Comparison of ENCODE assay signal across 8 mouse cellular contexts in the genomic region with DNA sequence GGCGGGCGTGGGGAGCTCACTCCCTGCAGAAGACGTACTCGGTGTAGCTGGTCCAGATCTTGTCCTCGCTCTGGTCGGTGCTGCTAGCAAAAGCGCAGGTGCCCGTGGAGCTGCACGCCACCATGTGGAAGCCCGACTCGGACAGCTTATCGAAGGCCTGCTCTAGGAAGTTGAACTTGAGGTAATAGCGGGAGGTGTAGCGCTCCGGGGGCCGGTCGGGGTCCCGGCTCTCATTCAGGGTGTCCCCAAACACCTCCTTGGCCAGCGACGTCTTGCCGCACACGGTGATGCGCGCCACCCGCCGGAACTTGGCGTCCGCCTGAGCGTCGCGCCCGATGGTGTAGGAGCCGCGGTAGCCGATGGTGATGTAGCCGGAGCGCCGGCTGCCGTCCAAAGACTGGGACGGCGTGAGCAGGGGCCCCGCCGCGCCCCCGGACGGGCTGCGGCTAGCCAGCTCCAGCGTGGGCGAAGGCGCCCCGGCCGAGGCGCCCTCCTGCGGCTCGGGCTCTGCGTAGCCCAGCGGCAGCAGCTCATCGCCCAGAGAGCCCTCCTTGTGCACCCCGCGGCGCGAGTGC. TPM values are rescaled to one million over a fixed set of nuclear protein-coding genes. Genes with fewer than 3 reads are reported as not detected.
A peak's percentile ranks its signal among the peaks of the same experiment; 100 is the strongest.
DNase-seq lines count a peak whose midpoint lies in the region; ATAC-seq and TF ChIP-seq lines count a peak whose summit lies in the region.

No protein-coding gene starts in this region.

- under 1% methylated on average over 61 of the region's 62 CpGs for WGBS in forebrain, embryonic 10.5 days
- under 1% methylated on average over 62 of the region's 62 CpGs for WGBS in heart, embryonic 15.5 days
- whole genome bisulfite sequencing in liver, embryonic 14.5 days (ENCODE audit: insufficient replicate concordance), result under 1% methylated on average over 62 of the region's 62 CpGs
- under 1% methylated on average over 62 of the region's 62 CpGs for WGBS in stomach, embryonic 16.5 days

- no peaks in the 10 kb centered on the region for H3K36me3 ChIP-seq in forebrain, embryonic 10.5 days (replicated peaks)
- no peaks in the 10 kb centered on the region for H3K36me3 ChIP-seq in heart, embryonic 15.5 days
- H3K36me3 ChIP-seq in liver, embryonic 14.5 days (replicated peaks; ENCODE audit: control insufficient read depth, insufficient read depth, low read depth), result no peaks in the 10 kb centered on the region
- no peaks in the 10 kb centered on the region for H3K36me3 ChIP-seq in stomach, embryonic 16.5 days (ENCODE audit: control insufficient read depth, insufficient read depth, low read length)

- peak overlapping the region; percentile 93 for H3K4me3 ChIP-seq in bone marrow macrophage, adult 2 months (ENCODE audit: insufficient read depth, low read length)
- H3K4me3 ChIP-seq in forebrain, embryonic 10.5 days, result peak overlapping the region; percentile 71
- H3K4me3 ChIP-seq in heart, embryonic 15.5 days, result peak overlapping the region; percentile 78
- peak overlapping the region; percentile 49 to 59 for H3K4me3 ChIP-seq in liver, embryonic 14.5 days (ENCODE audit: insufficient read depth in 1 of 2, low read depth in 2 of 2, low read length in 2 of 2)
- H3K4me3 ChIP-seq in stomach, embryonic 16.5 days (replicated peaks; ENCODE audit: low read length), result peak overlapping the region; percentile 77

- H3K9me3 ChIP-seq in forebrain, embryonic 10.5 days, result no peaks in the 10 kb centered on the region
- no peaks in the 10 kb centered on the region for H3K9me3 ChIP-seq in heart, embryonic 15.5 days (replicated peaks)
- H3K9me3 ChIP-seq in liver, embryonic 14.5 days (ENCODE audit: control insufficient read depth, low read length), result no peaks in the 10 kb centered on the region
- no peaks in the 10 kb centered on the region for H3K9me3 ChIP-seq in stomach, embryonic 16.5 days (replicated peaks; ENCODE audit: control insufficient read depth, low read length)

- TF ChIP-seq CTCF in bone marrow macrophage, adult 2 months (IDR thresholded peaks at IDR 0.05; ENCODE audit: low read depth, low read length), result no peak
- TF ChIP-seq CTCF in liver, embryonic 14.5 days (IDR thresholded peaks at IDR 0.05; ENCODE audit: low read depth), result peak; percentile 30

- ATAC-seq in heart, embryonic 15.5 days (replicated peaks; ENCODE audit: insufficient number of reproducible peaks, insufficient read depth, low FRiP score, low read depth), result peak; percentile 45
- ATAC-seq in liver, embryonic 14.5 days (ENCODE audit: insufficient read depth), result peak; percentile 2; the same call in 1 of the 2 replicates
- ATAC-seq in stomach, embryonic 16.5 days (ENCODE audit: insufficient read depth, low FRiP score), result peak; percentile 4; the same call in 1 of the 2 replicates

- H3K4me2 ChIP-seq in heart, embryonic 15.5 days, result peak overlapping the region; percentile 93
- peak overlapping the region; percentile 67 for H3K4me2 ChIP-seq in liver, embryonic 14.5 days (ENCODE audit: low read depth)
- H3K4me2 ChIP-seq in stomach, embryonic 16.5 days (ENCODE audit: low read depth, low read length), result peak overlapping the region; percentile 95

- peaks cover 12% of the 10 kb centered on the region for H3K4me1 ChIP-seq in bone marrow macrophage, adult 2 months (ENCODE audit: control insufficient read depth, insufficient read depth, low read length)
- H3K4me1 ChIP-seq in forebrain, embryonic 10.5 days, result peaks cover 29% of the 10 kb centered on the region
- peaks cover 13% of the 10 kb centered on the region for H3K4me1 ChIP-seq in heart, embryonic 15.5 days (replicated peaks)
- H3K4me1 ChIP-seq in liver, embryonic 14.5 days (replicated peaks; ENCODE audit: control insufficient read depth in 2 of 2, insufficient read depth in 2 of 2, low read length in 1 of 2), result peaks cover 0 to 3% of the 10 kb centered on the region in 2 experiments; a peak in 2 of 4 replicates
- H3K4me1 ChIP-seq in stomach, embryonic 16.5 days (ENCODE audit: control insufficient read depth, insufficient read depth, low read length), result 0 out of 2 replicates have a peak, but pooled peaks cover 2% of the 10 kb centered on the region

- DNase-seq in A20 (ENCODE audit: low read depth, low spot score), result peak; percentile 92
- peak; percentile 64 for DNase-seq in forebrain, embryonic 10.5 days (ENCODE audit: extremely low spot score, low spot score)
- peak; percentile 81 for DNase-seq in kidney, postnatal 10 days
- peak in 2 of 3 experiments; percentile 2 to 6 for DNase-seq in liver, embryonic 14.5 days (ENCODE audit: low read depth in 3 of 3, low spot score in 3 of 3)
- peak; percentile 76 for DNase-seq in neural tube, embryonic 10.5 days (ENCODE audit: extremely low spot score, low spot score)

- H3K9ac ChIP-seq in heart, embryonic 15.5 days, result peak overlapping the region; percentile 73
- no peak overlapping the region; the same call in 1 of the 2 replicates for H3K9ac ChIP-seq in liver, embryonic 14.5 days (replicated peaks)
- H3K9ac ChIP-seq in stomach, embryonic 16.5 days (ENCODE audit: low read length), result peak overlapping the region; percentile 84

- H3K27me3 ChIP-seq in forebrain, embryonic 10.5 days (ENCODE audit: poor library complexity, severe bottlenecking), result peaks cover 47% of the 10 kb centered on the region
- H3K27me3 ChIP-seq in heart, embryonic 15.5 days, result no peaks in the 10 kb centered on the region
- H3K27me3 ChIP-seq in liver, embryonic 14.5 days (ENCODE audit: control insufficient read depth, insufficient read depth, low read length), result peaks cover 37% of the 10 kb centered on the region
- H3K27me3 ChIP-seq in stomach, embryonic 16.5 days (ENCODE audit: control insufficient read depth, insufficient read depth, low read length), result no peaks in the 10 kb centered on the region

- H3K27ac ChIP-seq in bone marrow macrophage, adult 2 months (ENCODE audit: insufficient read depth, low read depth, low read length), result peak overlapping the region; percentile 85
- H3K27ac ChIP-seq in forebrain, embryonic 10.5 days, result peak overlapping the region; percentile 85
- peak overlapping the region; percentile 99 for H3K27ac ChIP-seq in heart, embryonic 15.5 days
- no peak overlapping the region for H3K27ac ChIP-seq in liver, embryonic 14.5 days
- peak overlapping the region; percentile 90 for H3K27ac ChIP-seq in stomach, embryonic 16.5 days (ENCODE audit: low read length)

- no peak for TF ChIP-seq EP300 in liver, embryonic 14.5 days (IDR thresholded peaks at IDR 0.05; ENCODE audit: low read depth)

- no peak for TF ChIP-seq POLR2A in bone marrow macrophage, adult 2 months (IDR thresholded peaks at IDR 0.05; ENCODE audit: borderline replicate concordance, low read depth, low read length)

RNA-seq across cellular contexts. Expression of gene Kctd12, which starts 0.9 kb away (rescaled TPM):
- 131 TPM in 2 replicates for polyA plus RNA-seq in bone marrow macrophage, adult 2 months (2012; ENCODE audit: insufficient read depth, insufficient read length, missing spikeins)
- 2.1 and 3.1 TPM in 2 replicates for polyA plus RNA-seq in forebrain, embryonic 10.5 days (2016; fragmentation: Nextera tagmentation; extraction: Ambion mirVana)
- 6.5 and 6.7 TPM in 2 replicates for polyA plus RNA-seq in heart, embryonic 15.5 days (2015; fragmentation: Nextera tagmentation; extraction: Ambion mirVana)
- polyA plus RNA-seq in liver, embryonic 14.5 days (2012; rRNA removed), result 2.9 and 3.5 TPM in 2 replicates
- polyA plus RNA-seq in liver, embryonic 14.5 days (2014; fragmentation: Nextera tagmentation; extraction: Ambion mirVana), result 2.3 and 2.9 TPM in 2 replicates
- polyA plus RNA-seq in stomach, embryonic 16.5 days (2015; fragmentation: Nextera tagmentation; extraction: Ambion mirVana), result 14.1 and 18.3 TPM in 2 replicates

Comparison
In these comparisons a context has a peak if more than half of its experiments do, and no peak if none do; other contexts are left out.
1. DNase-seq: peak in every context shown above with its lines; median percentile 92 in A20; 81 in kidney, postnatal 10 days; 76 in neural tube, embryonic 10.5 days; 64 in forebrain, embryonic 10.5 days; 4 in liver, embryonic 14.5 days.